Mouse (Mus musculus) gonadal fat pad, adult 2 months (tissue): ENCODE results near the gene Arid1b. TPM values are rescaled to one million over a fixed set of nuclear protein-coding genes. Genes with fewer than 3 reads are reported as not detected.
"Not testable (repeated sequence)": the region's sequence is repeated elsewhere in the genome, so short reads cannot be mapped to it uniquely, and the experiment has no call there.

Experiments used
- DNase-seq: peaks from one replicate; pipeline ENCODE4 v3.0.0-alpha.2; 2012; ENCODE audit warnings: low read depth
- polyA plus RNA-seq: library from polyadenylated mRNA; depleted of rRNA; stranded (reverse); fragments of >200 nt; gene quantifications from 2 replicates; pipeline ENCODE4 v1.2.3, GENCODE M21; 2012

The Arid1b gene
- polyA plus RNA-seq, 1 experiment = 23.2 TPM

DNA sequence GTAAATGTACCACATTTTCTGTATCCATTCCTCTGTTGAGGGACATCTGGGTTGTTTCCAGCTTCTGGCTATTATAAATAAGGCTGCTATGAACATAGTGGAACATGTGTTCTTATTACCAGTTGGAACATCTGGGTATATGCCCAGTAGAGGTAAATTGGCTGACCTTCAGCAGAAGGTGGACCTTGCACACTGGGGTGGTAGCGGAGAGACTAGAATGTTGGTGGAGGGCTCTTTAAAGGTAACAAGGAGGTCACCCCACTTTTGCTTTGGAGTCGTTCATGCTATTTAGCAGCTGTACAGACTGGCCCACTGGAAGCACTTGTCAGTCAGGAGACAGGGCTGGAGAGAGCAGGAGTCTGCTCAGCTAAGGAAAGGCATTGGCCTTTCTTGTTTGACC, 94.1 kb downstream of the Arid1b start:
- not testable (repeated sequence) for DNase-seq

- DNase-seq = no peak
Observed at GRCm38 (mm10) chr17:5088822-5089221, 94.7 kb downstream of the Arid1b start.

- DNase-seq = no peak
Observed at GRCm38 (mm10) chr17:5089541-5089940, 95.4 kb downstream of the Arid1b start.

DNA sequence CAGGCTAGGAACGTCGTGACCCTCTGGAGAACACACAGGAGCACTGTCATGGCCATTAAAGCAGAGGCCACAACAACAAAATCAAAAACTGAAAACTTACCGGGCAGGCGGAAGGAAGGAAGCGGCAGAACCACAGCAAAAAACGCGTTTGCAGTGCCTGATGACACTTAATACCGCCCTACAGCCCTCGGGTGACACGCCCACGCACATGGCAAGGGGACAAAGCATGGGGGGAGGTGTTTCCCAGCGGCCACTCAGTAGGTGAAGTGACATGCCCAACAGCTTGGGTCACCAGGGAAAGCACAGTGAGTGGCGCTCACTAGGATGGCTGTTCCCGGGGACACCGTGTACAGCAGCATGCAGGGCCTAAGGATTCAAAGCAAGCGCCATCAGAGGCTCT, 97.4 kb downstream of the Arid1b start:
- DNase-seq = no peak

- DNase-seq = no peak
Observed at GRCm38 (mm10) chr17:5091934-5092333, 97.8 kb downstream of the Arid1b start.

GRCm38 (mm10) chr17:5093343-5093742, 99.2 kb downstream of the Arid1b start:
- DNase-seq = not testable (repeated sequence)

- DNase-seq = peak; percentile 95
Observed at GRCm38 (mm10) chr17:5094636-5095035, 100.5 kb downstream of the Arid1b start.

DNA sequence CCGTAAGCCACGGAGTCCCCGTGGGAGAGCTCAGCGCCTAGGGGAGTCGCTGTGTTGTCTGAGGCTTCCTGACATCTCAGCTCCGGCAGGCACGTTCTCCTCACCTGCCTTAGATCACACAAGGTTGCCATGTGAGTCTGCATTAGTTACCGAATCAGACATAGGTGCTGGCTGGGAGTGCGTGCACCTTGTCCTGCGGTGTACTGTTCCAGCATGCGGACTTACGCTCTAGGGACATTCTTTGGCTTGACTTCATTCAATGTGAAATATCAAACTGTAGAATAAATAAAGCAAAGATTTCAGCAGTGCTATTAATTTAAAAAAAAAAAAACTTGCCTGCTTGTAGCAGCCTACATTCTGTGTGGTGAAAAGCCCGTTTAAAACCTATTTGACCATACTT, 101.6 kb downstream of the Arid1b start:
- no peak for DNase-seq

- no peak for DNase-seq
Observed at GRCm38 (mm10) chr17:5097046-5097445, 102.9 kb downstream of the Arid1b start.

- no peak for DNase-seq
Observed at GRCm38 (mm10) chr17:5097545-5098475, 103.7 kb downstream of the Arid1b start.

- no peak for DNase-seq
Observed at GRCm38 (mm10) chr17:5098727-5099126, 104.6 kb downstream of the Arid1b start.

DNA sequence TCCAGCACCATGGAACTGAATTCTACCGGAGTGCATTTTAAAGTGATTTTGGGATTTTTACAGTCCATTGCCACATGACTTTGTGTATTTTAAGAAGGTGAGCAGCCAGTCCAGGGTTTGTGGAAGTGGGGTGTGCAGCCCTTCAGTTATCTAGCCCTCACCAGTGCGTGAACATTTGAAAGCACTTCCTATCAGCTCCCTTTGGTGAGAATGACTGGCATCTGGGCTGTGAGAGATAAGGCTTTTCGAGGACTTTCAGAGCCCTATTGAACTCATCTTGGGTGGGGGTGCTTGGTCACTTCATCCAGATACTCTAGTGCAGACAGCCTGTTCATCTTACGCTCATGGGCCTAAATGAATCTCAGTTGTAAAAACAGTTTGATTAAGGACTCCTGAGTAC, 105.1 kb downstream of the Arid1b start:
- no peak for DNase-seq

- no peak for DNase-seq
Observed at GRCm38 (mm10) chr17:5101157-5101556, 107.0 kb downstream of the Arid1b start.

- no peak for DNase-seq
Observed at GRCm38 (mm10) chr17:5101887-5102286, 107.8 kb downstream of the Arid1b start.

- DNase-seq = no peak
Observed at GRCm38 (mm10) chr17:5105746-5106145, 111.6 kb downstream of the Arid1b start.

DNA sequence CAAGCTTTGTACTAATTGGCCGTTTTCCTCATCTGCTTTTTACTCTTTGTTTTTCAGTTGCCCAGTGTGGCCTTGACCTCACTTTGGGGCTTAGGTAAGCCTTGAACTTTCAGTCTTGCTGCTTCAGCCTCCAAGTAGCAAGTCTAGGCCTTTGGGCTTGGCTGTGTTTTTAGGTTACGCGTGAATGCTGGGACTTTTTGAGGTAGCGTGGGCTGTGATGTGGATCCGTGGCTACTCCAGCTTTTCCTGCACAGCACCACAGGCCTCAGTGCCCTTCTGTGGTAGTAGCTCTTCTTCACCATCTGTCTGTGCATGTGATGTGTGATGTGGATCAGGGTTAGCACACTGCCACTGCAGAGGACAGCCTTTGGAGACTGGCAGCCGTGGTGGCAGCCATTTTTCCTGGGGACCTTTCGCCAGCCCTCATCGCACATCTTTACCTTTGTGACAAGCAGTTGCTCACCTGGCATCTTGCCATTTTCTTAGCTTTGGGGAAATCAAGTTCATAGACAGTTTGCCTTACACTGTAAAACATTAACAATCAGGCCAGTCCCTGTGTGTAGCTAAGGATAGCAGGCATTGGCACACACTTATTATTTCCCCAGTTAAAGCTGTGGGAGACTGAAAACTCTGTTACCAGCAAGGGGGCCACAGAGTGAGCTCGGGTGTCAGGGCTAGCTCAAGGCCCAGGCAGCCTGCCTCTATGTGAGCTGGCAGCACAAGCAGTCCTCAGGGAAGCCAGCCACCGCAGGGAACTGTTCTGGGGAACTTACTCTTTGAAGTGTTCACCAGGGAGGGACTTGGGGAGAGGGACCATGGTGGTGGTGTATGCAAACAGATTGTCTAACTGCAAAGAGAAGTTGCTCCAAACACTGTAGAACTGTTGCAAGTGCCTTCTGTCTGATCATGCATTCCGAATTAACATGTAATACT, 112.4 kb downstream of the Arid1b start:
- DNase-seq = no peak

GRCm38 (mm10) chr17:5107501-5107900, 113.4 kb downstream of the Arid1b start:
- DNase-seq = no peak

GRCm38 (mm10) chr17:5108022-5108421, 113.9 kb downstream of the Arid1b start:
- no peak for DNase-seq

- no peak for DNase-seq
Observed at GRCm38 (mm10) chr17:5108546-5109142, 114.5 kb downstream of the Arid1b start.

DNA sequence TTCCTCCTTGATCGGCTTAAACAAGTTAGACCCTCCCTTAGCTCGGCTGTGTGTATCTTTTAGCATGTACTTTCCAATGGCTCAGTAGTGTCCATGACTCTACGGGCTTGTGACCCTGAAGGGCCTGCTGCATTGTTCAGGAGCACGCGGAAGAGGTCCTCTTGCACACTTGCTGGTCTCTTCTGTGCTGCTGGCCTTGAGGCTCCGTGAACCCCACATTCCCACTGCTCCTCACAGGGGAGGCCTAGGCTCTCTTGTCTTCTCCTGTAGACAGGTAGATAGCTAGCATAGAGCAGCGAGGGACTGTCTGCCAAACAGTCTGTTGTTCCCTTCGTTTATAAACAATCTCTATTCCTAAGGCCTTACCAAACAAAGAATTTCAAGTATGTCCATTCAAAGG, 115.2 kb downstream of the Arid1b start:
- DNase-seq = no peak

DNA sequence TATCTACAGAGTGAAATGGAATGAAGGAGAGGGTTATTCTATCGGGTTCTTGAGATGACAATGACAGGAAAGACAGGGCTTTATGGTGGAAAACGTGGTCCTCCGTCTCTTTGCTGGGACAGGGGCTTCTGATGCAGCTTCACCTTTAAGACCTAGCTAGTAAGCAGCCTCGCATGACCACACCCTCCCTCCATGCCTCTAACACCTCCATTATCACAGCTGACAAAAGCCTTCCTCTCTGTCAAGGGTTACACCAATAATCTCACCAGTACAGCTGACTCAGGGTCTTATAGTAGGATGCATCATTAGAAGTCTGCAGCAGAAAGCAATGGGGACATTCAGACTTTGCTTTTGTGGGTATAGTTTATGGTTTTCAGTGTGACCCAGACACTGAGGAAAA, 116.0 kb downstream of the Arid1b start:
- DNase-seq = no peak

GRCm38 (mm10) chr17:5110981-5111380, 116.8 kb downstream of the Arid1b start:
- not testable (repeated sequence) for DNase-seq
